Mouse (Mus musculus): Measurements from ENCODE around the gene Etl4. TPM values are rescaled to one million over a fixed set of nuclear protein-coding genes. Genes with fewer than 3 reads are reported as not detected.

Gene Etl4
- total and polyA plus RNA-seq, 2 experiments = 3.5 to 5.5 TPM

- H3K4me3 ChIP-seq (ENCODE audit: insufficient read depth, low read depth, low read length) = no peak overlapping the region
- H3K36me3 ChIP-seq (ENCODE audit: control insufficient read depth, insufficient read depth, low read length) = no peaks in the 10 kb centered on the region
- DNase-seq (ENCODE audit: extremely low read depth, low read depth, low spot score) = peak; percentile 24
- H3K4me1 ChIP-seq (ENCODE audit: control insufficient read depth, insufficient read depth, low read length) = peaks cover 8% of the 10 kb centered on the region
- no peaks in the 10 kb centered on the region; the same call in 1 of the 2 replicates for H3K79me2 ChIP-seq (ENCODE audit: control insufficient read depth, insufficient read depth, low read length)
- 79% methylated on average over 3 of the region's 3 CpGs for WGBS
- H3K27ac ChIP-seq (replicated peaks; ENCODE audit: insufficient read depth, low read depth, low read length) = no peak overlapping the region
- no peak for TF ChIP-seq CTCF (IDR thresholded peaks at IDR 0.05; ENCODE audit: low read depth, low read length)
- no peak overlapping the region for H3K9ac ChIP-seq (ENCODE audit: low read depth, low read length)
- H3K27me3 ChIP-seq (ENCODE audit: control insufficient read depth, insufficient read depth, low read length) = no peaks in the 10 kb centered on the region
Measured at GRCm38 (mm10) chr2:20735444-20735843, 825.9 kb downstream of the Etl4 start.

GRCm38 (mm10) chr2:20736324-20737015 is 826.9 kb downstream of the Etl4 start:
- Histone ChIP-seq H3K36me3 (ENCODE audit: control insufficient read depth, insufficient read depth, low read length) (no peaks in the 10 kb centered on the region), H3K27me3 (ENCODE audit: control insufficient read depth, insufficient read depth, low read length) (no peaks in the 10 kb centered on the region), H3K4me3 (ENCODE audit: insufficient read depth, low read depth, low read length) (peak overlapping the region; percentile 15), H3K4me1 (ENCODE audit: control insufficient read depth, insufficient read depth, low read length) (peaks cover 8% of the 10 kb centered on the region), H3K9ac (ENCODE audit: low read depth, low read length) (peak overlapping the region; percentile 33), H3K27ac (replicated peaks; ENCODE audit: insufficient read depth, low read depth, low read length) (peak overlapping the region; percentile 41), H3K79me2 (ENCODE audit: control insufficient read depth, insufficient read depth, low read length) (no peaks in the 10 kb centered on the region; the same call in 1 of the 2 replicates)
- TF ChIP-seq POLR2A (IDR thresholded peaks at IDR 0.05; ENCODE audit: extremely low read depth, insufficient read depth, low read length) (no peak), CTCF (IDR thresholded peaks at IDR 0.05; ENCODE audit: low read depth, low read length) (no peak)
- peak; percentile 77 for DNase-seq (ENCODE audit: extremely low read depth, low read depth, low spot score)
- 29% methylated on average over 7 of the region's 7 CpGs for WGBS

- Histone ChIP-seq H3K79me2 (ENCODE audit: control insufficient read depth, insufficient read depth, low read length) (no peaks in the 10 kb centered on the region; the same call in 1 of the 2 replicates), H3K4me1 (ENCODE audit: control insufficient read depth, insufficient read depth, low read length) (peaks cover 8% of the 10 kb centered on the region), H3K36me3 (ENCODE audit: control insufficient read depth, insufficient read depth, low read length) (no peaks in the 10 kb centered on the region), H3K4me3 (ENCODE audit: insufficient read depth, low read depth, low read length) (peak overlapping the region; percentile 15), H3K9ac (ENCODE audit: low read depth, low read length) (no peak overlapping the region), H3K27me3 (ENCODE audit: control insufficient read depth, insufficient read depth, low read length) (no peaks in the 10 kb centered on the region), H3K27ac (replicated peaks; ENCODE audit: insufficient read depth, low read depth, low read length) (peak overlapping the region; percentile 41)
- WGBS = 18% methylated on average over 19 of the region's 19 CpGs
- DNase-seq (ENCODE audit: extremely low read depth, low read depth, low spot score) = peak; percentile 88
- no peak for TF ChIP-seq CTCF (IDR thresholded peaks at IDR 0.05; ENCODE audit: low read depth, low read length)
- TF ChIP-seq POLR2A (IDR thresholded peaks at IDR 0.05; ENCODE audit: extremely low read depth, insufficient read depth, low read length) = no peak
Measured at GRCm38 (mm10) chr2:20737112-20737808, 827.7 kb downstream of the Etl4 start.

GRCm38 (mm10) chr2:20737837-20738236 is 828.3 kb downstream of the Etl4 start:
- no peaks in the 10 kb centered on the region for H3K36me3 ChIP-seq (ENCODE audit: control insufficient read depth, insufficient read depth, low read length)
- WGBS = 42% methylated on average over 4 of the region's 4 CpGs
- DNase-seq (ENCODE audit: extremely low read depth, low read depth, low spot score) = no peak
- no peak for TF ChIP-seq CTCF (IDR thresholded peaks at IDR 0.05; ENCODE audit: low read depth, low read length)
- TF ChIP-seq POLR2A (IDR thresholded peaks at IDR 0.05; ENCODE audit: extremely low read depth, insufficient read depth, low read length) = no peak
- H3K27ac ChIP-seq (replicated peaks; ENCODE audit: insufficient read depth, low read depth, low read length) = no peak overlapping the region
- no peak overlapping the region for H3K4me3 ChIP-seq (ENCODE audit: insufficient read depth, low read depth, low read length)
- peaks cover 8% of the 10 kb centered on the region for H3K4me1 ChIP-seq (ENCODE audit: control insufficient read depth, insufficient read depth, low read length)
- no peaks in the 10 kb centered on the region; the same call in 1 of the 2 replicates for H3K79me2 ChIP-seq (ENCODE audit: control insufficient read depth, insufficient read depth, low read length)
- H3K9ac ChIP-seq (ENCODE audit: low read depth, low read length) = no peak overlapping the region
- H3K27me3 ChIP-seq (ENCODE audit: control insufficient read depth, insufficient read depth, low read length) = no peaks in the 10 kb centered on the region

GRCm38 (mm10) chr2:20747723-20748122 is 838.1 kb downstream of the Etl4 start:
- no peak overlapping the region for H3K9ac ChIP-seq (ENCODE audit: low read depth, low read length)
- 95% methylated on average over 1 of the region's 1 CpGs for WGBS
- TF ChIP-seq POLR2A (IDR thresholded peaks at IDR 0.05; ENCODE audit: extremely low read depth, insufficient read depth, low read length) (no peak), CTCF (IDR thresholded peaks at IDR 0.05; ENCODE audit: low read depth, low read length) (no peak)

GRCm38 (mm10) chr2:20748481-20748880 is 838.9 kb downstream of the Etl4 start:
- WGBS = 95% methylated on average over 1 of the region's 1 CpGs
- no peak for TF ChIP-seq CTCF (IDR thresholded peaks at IDR 0.05; ENCODE audit: low read depth, low read length)
- TF ChIP-seq POLR2A (IDR thresholded peaks at IDR 0.05; ENCODE audit: extremely low read depth, insufficient read depth, low read length) = no peak

More at GRCm38 (mm10) chr2:20747723-20748122, 838.1 kb downstream of the Etl4 start:
- Histone ChIP-seq H3K4me3 (ENCODE audit: insufficient read depth, low read depth, low read length) (no peak overlapping the region), H3K4me1 (ENCODE audit: control insufficient read depth, insufficient read depth, low read length) (no peaks in the 10 kb centered on the region), H3K36me3 (ENCODE audit: control insufficient read depth, insufficient read depth, low read length) (peaks cover 3% of the 10 kb centered on the region; the same call in 1 of the 2 replicates), H3K79me2 (ENCODE audit: control insufficient read depth, insufficient read depth, low read length) (no peaks in the 10 kb centered on the region), H3K27ac (replicated peaks; ENCODE audit: insufficient read depth, low read depth, low read length) (no peak overlapping the region), H3K27me3 (ENCODE audit: control insufficient read depth, insufficient read depth, low read length) (no peaks in the 10 kb centered on the region)
- no peak for DNase-seq (ENCODE audit: extremely low read depth, low read depth, low spot score)

More at GRCm38 (mm10) chr2:20748481-20748880, 838.9 kb downstream of the Etl4 start:
- no peaks in the 10 kb centered on the region for H3K27me3 ChIP-seq (ENCODE audit: control insufficient read depth, insufficient read depth, low read length)
- H3K79me2 ChIP-seq (ENCODE audit: control insufficient read depth, insufficient read depth, low read length) = no peaks in the 10 kb centered on the region
- no peak overlapping the region for H3K9ac ChIP-seq (ENCODE audit: low read depth, low read length)
- peaks cover 3% of the 10 kb centered on the region; the same call in 1 of the 2 replicates for H3K36me3 ChIP-seq (ENCODE audit: control insufficient read depth, insufficient read depth, low read length)
- no peak overlapping the region for H3K4me3 ChIP-seq (ENCODE audit: insufficient read depth, low read depth, low read length)
- no peak overlapping the region for H3K27ac ChIP-seq (replicated peaks; ENCODE audit: insufficient read depth, low read depth, low read length)
- no peaks in the 10 kb centered on the region for H3K4me1 ChIP-seq (ENCODE audit: control insufficient read depth, insufficient read depth, low read length)
- DNase-seq (ENCODE audit: extremely low read depth, low read depth, low spot score) = no peak
